Mouse (Mus musculus) lung, postnatal 0 days (tissue): ENCODE measurements around the gene Fzd9. TPM values are rescaled to one million over a fixed set of nuclear protein-coding genes. Genes with fewer than 3 reads are reported as not detected.

Experiments used
- ATAC-seq: fragments of 200-750 bp; cut with Nextera tagmentation; 2 replicates; pipeline ENCODE4 v1.8.0; 2017; ENCODE audit warnings: moderate library complexity
- DNase-seq: peaks from one replicate; pipeline ENCODE4 v3.0.0-alpha.2; 2016; ENCODE audit warnings: low spot score
- H3K27ac ChIP-seq: fragments of 300-500 bp; sonication (generic); 2 replicates; pipeline ENCODE4 v1.5.1; 2014; ENCODE audit warnings: antibody characterized with exemption, mild to moderate bottlenecking, low read length, mixed read lengths
- H3K27me3 ChIP-seq: fragments of 300-500 bp; sonication (generic); replicated peaks from 2 replicates; pipeline ENCODE4 v1.6.1; 2014; ENCODE audit warnings: low read length, mixed read lengths; ENCODE audit not compliant: insufficient read depth
- H3K36me3 ChIP-seq: fragments of 300-500 bp; sonication (generic); 2 replicates; pipeline ENCODE4 v1.6.1; 2014; ENCODE audit warnings: low read length, mixed read lengths; ENCODE audit not compliant: insufficient read depth
- H3K4me1 ChIP-seq: fragments of 300-500 bp; sonication (generic); 2 replicates; pipeline ENCODE4 v1.6.1; 2014; ENCODE audit warnings: antibody characterized with exemption, low read depth, low read length, mixed read lengths; ENCODE audit not compliant: insufficient read depth
- H3K4me2 ChIP-seq: fragments of 300-500 bp; sonication (generic); replicated peaks from 2 replicates; pipeline ENCODE4 v1.6.1; 2014; ENCODE audit warnings: low read depth, mild to moderate bottlenecking, low read length, moderate library complexity, mixed read lengths
- H3K4me3 ChIP-seq: fragments of 300-500 bp; sonication (generic); 2 replicates; pipeline ENCODE4 v1.5.1; 2014; ENCODE audit warnings: low read depth, low read length
- H3K9ac ChIP-seq: fragments of 300-500 bp; sonication (generic); replicated peaks from 2 replicates; pipeline ENCODE4 v1.6.1; 2014; ENCODE audit warnings: low read depth, mild to moderate bottlenecking
- H3K9me3 ChIP-seq: fragments of 300-500 bp; sonication (generic); 2 replicates; pipeline ENCODE4 v1.6.1; 2016; ENCODE audit warnings: low read length, mixed read lengths
- CTCF ChIP-seq: IDR thresholded peaks from 2 replicates; pipeline ENCODE4 v1.5.1; 2016; ENCODE audit warnings: antibody characterized with exemption, mild to moderate bottlenecking
- EP300 ChIP-seq: IDR thresholded peaks from 2 replicates; pipeline ENCODE4 v1.6.1; 2016; ENCODE audit warnings: antibody characterized with exemption, mild to moderate bottlenecking, control low read depth
- WGBS: fragments of 180-500 bp; shearing (Covaris S2); extraction: QIAGEN DNeasy Blood & Tissue Kit; methylation state at CpG from one replicate; pipeline ENCODE4 v1.1.7; 2014; 5-methylcytosine and 5-hydroxymethylcytosine counted together
- polyA plus RNA-seq: library from polyadenylated mRNA; unstranded; fragments of >200 nt; fragmentation: Nextera tagmentation; extraction: Ambion mirVana; gene quantifications from 2 replicates; pipeline ENCODE4 v1.2.1, GENCODE M21; 2015

The Fzd9 gene
- polyA plus RNA-seq = 0.19 and 0.33 TPM in 2 replicates

- peak; percentile 97 for ATAC-seq
- Histone ChIP-seq H3K36me3 (peaks cover 2% of the 10 kb centered on the region; the same call in 1 of the 2 replicates), H3K4me3 (peak within 1 kb of the TSS; percentile 46), H3K9me3 (no peaks in the 10 kb centered on the region), H3K4me2 (peak within 1 kb of the TSS; percentile 89), H3K27me3 (peaks cover 12% of the 10 kb centered on the region; the same call in 1 of the 2 replicates), H3K27ac (no peak within 1 kb of the TSS), H3K9ac (peak within 1 kb of the TSS; percentile 3; the same call in 1 of the 2 replicates), H3K4me1 (no peaks in the 10 kb centered on the region; the same call in 1 of the 2 replicates)
- peak; percentile 90 for DNase-seq
- WGBS = 2% methylated on average over 20 of the region's 51 CpGs
- TF ChIP-seq EP300 (no peak), CTCF (no peak)
Measured at GRCm38 (mm10) chr5:135251079-135251454, at the start of gene Fzd9. Gene Fzd9, minus strand, starts transcription at chr5:135251230.

GRCm38 (mm10) chr5:135292001-135292400 lies 41.0 kb upstream of the Fzd9 start:
- H3K4me3 ChIP-seq = no peak overlapping the region
- no peaks in the 10 kb centered on the region for H3K27me3 ChIP-seq
- no peak for ATAC-seq
- no peaks in the 10 kb centered on the region for H3K9me3 ChIP-seq
- DNase-seq = no peak
- H3K27ac ChIP-seq = no peak overlapping the region
- H3K9ac ChIP-seq = no peak overlapping the region
- H3K36me3 ChIP-seq = no peaks in the 10 kb centered on the region
- H3K4me1 ChIP-seq = no peaks in the 10 kb centered on the region
- no peak overlapping the region for H3K4me2 ChIP-seq
- 94% methylated on average over 2 of the region's 2 CpGs for WGBS
- no peak for TF ChIP-seq EP300
- no peak for TF ChIP-seq CTCF

GRCm38 (mm10) chr5:135291193-135291592 lies 40.2 kb upstream of the Fzd9 start:
- Histone ChIP-seq H3K4me3 (no peak overlapping the region), H3K9ac (no peak overlapping the region), H3K9me3 (no peaks in the 10 kb centered on the region), H3K27me3 (no peaks in the 10 kb centered on the region), H3K27ac (no peak overlapping the region), H3K36me3 (no peaks in the 10 kb centered on the region), H3K4me1 (no peaks in the 10 kb centered on the region), H3K4me2 (no peak overlapping the region)
- TF ChIP-seq CTCF = no peak
- ATAC-seq (no peak), DNase-seq (no peak)
- 56% methylated on average over 4 of the region's 4 CpGs for WGBS

- Histone ChIP-seq H3K9ac (no peak overlapping the region), H3K4me3 (no peak overlapping the region), H3K4me2 (no peak overlapping the region), H3K9me3 (no peaks in the 10 kb centered on the region), H3K27me3 (no peaks in the 10 kb centered on the region), H3K36me3 (no peaks in the 10 kb centered on the region), H3K4me1 (no peaks in the 10 kb centered on the region), H3K27ac (no peak overlapping the region)
- DNase-seq = no peak
- WGBS = 66% methylated on average over 6 of the region's 6 CpGs
- ATAC-seq = no peak
- TF ChIP-seq CTCF (no peak), EP300 (no peak)
Measured at GRCm38 (mm10) chr5:135290703-135291102, 39.7 kb upstream of the Fzd9 start.

GRCm38 (mm10) chr5:135286926-135287325 lies 35.9 kb upstream of the Fzd9 start:
- WGBS = 80% methylated on average over 5 of the region's 5 CpGs
- no peak overlapping the region for H3K27ac ChIP-seq
- H3K9ac ChIP-seq = no peak overlapping the region
- no peaks in the 10 kb centered on the region for H3K4me1 ChIP-seq
- no peaks in the 10 kb centered on the region for H3K27me3 ChIP-seq
- no peaks in the 10 kb centered on the region for H3K36me3 ChIP-seq
- no peaks in the 10 kb centered on the region for H3K9me3 ChIP-seq
- H3K4me2 ChIP-seq = no peak overlapping the region
- no peak for DNase-seq
- ATAC-seq = no peak
- TF ChIP-seq CTCF (no peak), EP300 (no peak)
- H3K4me3 ChIP-seq = no peak overlapping the region

GRCm38 (mm10) chr5:135286185-135286584 lies 35.2 kb upstream of the Fzd9 start:
- Histone ChIP-seq H3K4me3 (no peak overlapping the region), H3K9ac (no peak overlapping the region), H3K36me3 (no peaks in the 10 kb centered on the region), H3K4me2 (no peak overlapping the region), H3K9me3 (no peaks in the 10 kb centered on the region), H3K27ac (no peak overlapping the region), H3K27me3 (no peaks in the 10 kb centered on the region), H3K4me1 (no peaks in the 10 kb centered on the region)
- ATAC-seq (peak; percentile 55), DNase-seq (peak; percentile 78)
- TF ChIP-seq EP300 (no peak), CTCF (peak; percentile 95)
- under 1% methylated on average over 6 of the region's 6 CpGs for WGBS

- DNase-seq = no peak
- Histone ChIP-seq H3K36me3 (no peaks in the 10 kb centered on the region), H3K9ac (no peak overlapping the region), H3K9me3 (no peaks in the 10 kb centered on the region), H3K4me1 (no peaks in the 10 kb centered on the region), H3K4me2 (no peak overlapping the region), H3K4me3 (no peak overlapping the region), H3K27me3 (no peaks in the 10 kb centered on the region), H3K27ac (no peak overlapping the region)
- TF ChIP-seq EP300 (no peak), CTCF (no peak)
- no peak for ATAC-seq
- WGBS = 70% methylated on average over 3 of the region's 3 CpGs
Measured at GRCm38 (mm10) chr5:135285211-135285610, 34.2 kb upstream of the Fzd9 start.
